28 mouse cellular contexts compared by ENCODE assay signal in genomic region chr8:121195970-121196369, GRCm38 (mm10).
DNase-seq lines count a peak whose midpoint lies in the region; ATAC-seq and TF ChIP-seq lines count a peak whose summit lies in the region.
"Had no signal": no experiment of that assay in that cellular context is flagged by ENCODE, and none has a peak within 500 bp of the region (broad histone marks: within the 10 kb centered on the region; RNA-seq: fewer than 3 reads in every experiment).

No protein-coding gene starts in this region.

- TF ChIP-seq CTCF in heart, adult 2 months (IDR thresholded peaks at IDR 0.05), result no peak
- no peak for TF ChIP-seq CTCF in lung, adult 2 months (IDR thresholded peaks at IDR 0.05; ENCODE audit: insufficient read depth, low read length)
- TF ChIP-seq CTCF in embryonic fibroblast, embryonic 13.5 days (IDR thresholded peaks at IDR 0.05; ENCODE audit: borderline replicate concordance, insufficient read depth, low read length), result no peak

- no peaks in the 10 kb centered on the region; the same call in 1 of the 2 replicates for H3K4me1 ChIP-seq in heart, adult 2 months (ENCODE audit: control insufficient read depth, insufficient read depth, low read length)
- H3K4me1 ChIP-seq in lung, embryonic 15.5 days, result peaks cover 25% of the 10 kb centered on the region
- no peaks in the 10 kb centered on the region; the same call in 1 of the 2 replicates for H3K4me1 ChIP-seq in lung, adult 2 months (ENCODE audit: control insufficient read depth, insufficient read depth, low read length)
- H3K4me1 ChIP-seq in embryonic fibroblast, embryonic 13.5 days (ENCODE audit: control insufficient read depth, insufficient read depth, low read length), result peaks cover 2% of the 10 kb centered on the region; the same call in 1 of the 2 replicates
- H3K4me1 ChIP-seq: neural tube, embryonic 12.5 days had no signal

- H3K4me3 ChIP-seq in heart, adult 2 months, result no peak overlapping the region
- H3K4me3 ChIP-seq in lung, embryonic 15.5 days, result no peak overlapping the region
- H3K4me3 ChIP-seq in lung, adult 2 months (replicated peaks; ENCODE audit: extremely low read depth, low read depth, low read length), result no peak overlapping the region
- H3K4me3 ChIP-seq in embryonic fibroblast, embryonic 13.5 days (ENCODE audit: insufficient read depth, low read length), result no peak overlapping the region
- H3K4me3 ChIP-seq: embryonic facial prominence, embryonic 13.5 days; erythroblast, embryonic 14.5 days; gastrocnemius, adult 2 months; heart, embryonic 12.5 days; neural tube, embryonic 12.5 days; stomach, embryonic 15.5 days had no signal

- H3K27ac ChIP-seq in heart, adult 2 months, result no peak overlapping the region; the same call in 1 of the 2 replicates
- peak overlapping the region; percentile 20; the same call in 1 of the 2 replicates for H3K27ac ChIP-seq in lung, embryonic 15.5 days
- peak overlapping the region; percentile 72 for H3K27ac ChIP-seq in embryonic fibroblast, embryonic 13.5 days (ENCODE audit: insufficient read depth, low read length)
- H3K27ac ChIP-seq: embryonic facial prominence, embryonic 13.5 days; gastrocnemius, adult 2 months; liver, embryonic 14.5 days; neural tube, embryonic 12.5 days; stomach, embryonic 15.5 days had no signal

- TF ChIP-seq EP300 in heart, adult 2 months (IDR thresholded peaks at IDR 0.05; ENCODE audit: insufficient read depth, low read depth, low read length), result no peak

- no peak overlapping the region for H3K4me2 ChIP-seq in lung, embryonic 15.5 days
- H3K4me2 ChIP-seq: embryonic facial prominence, embryonic 13.5 days; heart, embryonic 12.5 days; midbrain, embryonic 11.5 days; neural tube, embryonic 12.5 days; stomach, embryonic 15.5 days had no signal

- DNase-seq in heart, postnatal 4 days, result peak; percentile 47
- no peak for DNase-seq in heart, adult 2 months
- no peak for DNase-seq in lung, adult 2 months
- peak; percentile 71 for DNase-seq in 3T3-L1 (ENCODE audit: low read depth, low spot score)
- DNase-seq in layer of hippocampus, adult 8-10 months (ENCODE audit: low spot score in 2 of 2), result no peak
- no peak for DNase-seq in adrenal gland, adult (ENCODE audit: inconsistent age in 2 of 2, low spot score in 1 of 2)
- DNase-seq: adrenal gland, postnatal 25 days; cerebellum, adult 18-20 months; cerebellum, postnatal 10 days; gastrocnemius, adult 2 months; gastrocnemius, postnatal 36 days; kidney, adult 8-10 months; liver; lung, postnatal 14 days; right cerebral cortex, postnatal 4 days; thymus, postnatal 14 days had no signal

- intact Hi-C loops in heart, adult 2 months (cut with DNase I), result no loop called here

- no peaks in the 10 kb centered on the region for H3K27me3 ChIP-seq in heart, adult 2 months (ENCODE audit: control insufficient read depth, insufficient read depth, low read length)
- H3K27me3 ChIP-seq in lung, embryonic 15.5 days, result peaks cover 10% of the 10 kb centered on the region; the same call in 1 of the 2 replicates

- 65% methylated on average over 7 of the region's 7 CpGs for WGBS in heart, adult 2 months
- WGBS in lung, embryonic 15.5 days, result 59% methylated on average over 7 of the region's 7 CpGs
- WGBS in lung, adult 2 months, result 76% methylated on average over 7 of the region's 7 CpGs

- no peaks in the 10 kb centered on the region for H3K9me3 ChIP-seq in lung, embryonic 15.5 days
- H3K9me3 ChIP-seq: embryonic facial prominence, embryonic 13.5 days; heart, embryonic 12.5 days; neural tube, embryonic 12.5 days; stomach, embryonic 15.5 days had no signal

- H3K9ac ChIP-seq in heart, adult 2 months (ENCODE audit: low read depth, low read length), result no peak overlapping the region
- no peak overlapping the region for H3K9ac ChIP-seq in lung, embryonic 15.5 days
- H3K9ac ChIP-seq: embryonic facial prominence, embryonic 13.5 days; heart, embryonic 12.5 days; liver, embryonic 14.5 days; neural tube, embryonic 12.5 days; stomach, embryonic 15.5 days had no signal

- no peak for ATAC-seq in lung, embryonic 15.5 days (ENCODE audit: borderline replicate concordance, extremely low read depth, low FRiP score, low TSS enrichment)
- ATAC-seq: forebrain, embryonic 16.5 days; hindbrain, embryonic 16.5 days; midbrain, embryonic 16.5 days had no signal

- TF ChIP-seq POLR2A in heart, adult 2 months (IDR thresholded peaks at IDR 0.05; ENCODE audit: insufficient read depth, low read depth, low read length), result no peak
- no peak for TF ChIP-seq POLR2A in lung, adult 2 months (IDR thresholded peaks at IDR 0.05; ENCODE audit: borderline replicate concordance, extremely low read depth, low read depth, low read length)
- TF ChIP-seq POLR2A in embryonic fibroblast, embryonic 13.5 days (IDR thresholded peaks at IDR 0.05; ENCODE audit: low read depth, low read length), result no peak

- H3K36me3 ChIP-seq in heart, adult 2 months (ENCODE audit: control insufficient read depth, insufficient read depth, low read length), result no peaks in the 10 kb centered on the region
- H3K36me3 ChIP-seq in lung, embryonic 15.5 days, result no peaks in the 10 kb centered on the region
- H3K36me3 ChIP-seq: embryonic facial prominence, embryonic 13.5 days; heart, embryonic 12.5 days; neural tube, embryonic 12.5 days; stomach, embryonic 15.5 days had no signal

- no peaks in the 10 kb centered on the region for H3K79me2 ChIP-seq in heart, adult 2 months (replicated peaks; ENCODE audit: control insufficient read depth, insufficient read depth, low read length)

Comparison
In these comparisons a context has a peak if more than half of its experiments do, and no peak if none do; other contexts are left out.
1. DNase-seq: peak in heart, postnatal 4 days (single experiment) and 3T3-L1 (single experiment); none in heart, adult 2 months (0 of 2), lung, adult 2 months (single experiment), layer of hippocampus, adult 8-10 months (0 of 2) and adrenal gland, adult (0 of 2).